Mouse (Mus musculus) ES-Bruce4 (cell line): ENCODE measurements around the gene Rab13. TPM values are rescaled to one million over a fixed set of nuclear protein-coding genes. Genes with fewer than 3 reads are reported as not detected.

Experiments
- H3K27ac ChIP-seq: 2 replicates; pipeline ENCODE4 v1.5.1; 2012; ENCODE audit warnings: low read length, inconsistent platforms; ENCODE audit not compliant: insufficient read depth
- H3K27me3 ChIP-seq: 2 replicates; pipeline ENCODE4 v1.6.1; 2012; ENCODE audit warnings: mild to moderate bottlenecking, low read length, inconsistent platforms; ENCODE audit not compliant: control insufficient read depth, poor library complexity, insufficient read depth, severe bottlenecking
- H3K36me3 ChIP-seq: 2 replicates; pipeline ENCODE4 v1.6.1; 2012; ENCODE audit warnings: inconsistent platforms, mild to moderate bottlenecking, low read length, moderate library complexity; ENCODE audit not compliant: control insufficient read depth, poor library complexity, insufficient read depth, severe bottlenecking
- H3K4me1 ChIP-seq: one replicate; pipeline ENCODE4 v1.8.1; 2011; ENCODE audit warnings: low read length; ENCODE audit not compliant: control insufficient read depth, insufficient read depth
- H3K4me3 ChIP-seq: 2 replicates; pipeline ENCODE4 v1.5.1; 2011; ENCODE audit warnings: low read depth, mild to moderate bottlenecking, low read length
- H3K9ac ChIP-seq: 2 replicates; pipeline ENCODE4 v1.6.1; 2012; ENCODE audit warnings: low read depth, mild to moderate bottlenecking, inconsistent platforms; ENCODE audit not compliant: poor library complexity, severe bottlenecking
- H3K9me3 ChIP-seq: replicated peaks from 2 replicates; pipeline ENCODE4 v1.6.1; 2012; ENCODE audit warnings: mild to moderate bottlenecking, low read length, inconsistent platforms; ENCODE audit not compliant: control insufficient read depth, poor library complexity, insufficient read depth, severe bottlenecking
- CTCF ChIP-seq: IDR thresholded peaks from one replicate; pipeline ENCODE4 v1.8.1; 2011; ENCODE audit warnings: low read depth, low read length
- EP300 ChIP-seq: IDR thresholded peaks from 2 replicates; pipeline ENCODE4 v1.6.1; 2011; ENCODE audit warnings: low read depth, low read length; ENCODE audit not compliant: insufficient read depth
- POLR2A ChIP-seq: IDR thresholded peaks from one replicate; pipeline ENCODE4 v1.8.1; 2011; ENCODE audit warnings: low read length; ENCODE audit not compliant: insufficient read depth
- polyA plus RNA-seq: library from polyadenylated mRNA; stranded (reverse); fragments of >200 nt; gene quantifications from 2 replicates; pipeline ENCODE4 v1.2.4, GENCODE M21; 2011; ENCODE audit warnings: low read depth; ENCODE audit not compliant: missing spikeins, insufficient read depth, insufficient read length

Rab13 gene
- polyA plus RNA-seq, result 8.0 and 12.4 TPM in 2 replicates

DNA sequence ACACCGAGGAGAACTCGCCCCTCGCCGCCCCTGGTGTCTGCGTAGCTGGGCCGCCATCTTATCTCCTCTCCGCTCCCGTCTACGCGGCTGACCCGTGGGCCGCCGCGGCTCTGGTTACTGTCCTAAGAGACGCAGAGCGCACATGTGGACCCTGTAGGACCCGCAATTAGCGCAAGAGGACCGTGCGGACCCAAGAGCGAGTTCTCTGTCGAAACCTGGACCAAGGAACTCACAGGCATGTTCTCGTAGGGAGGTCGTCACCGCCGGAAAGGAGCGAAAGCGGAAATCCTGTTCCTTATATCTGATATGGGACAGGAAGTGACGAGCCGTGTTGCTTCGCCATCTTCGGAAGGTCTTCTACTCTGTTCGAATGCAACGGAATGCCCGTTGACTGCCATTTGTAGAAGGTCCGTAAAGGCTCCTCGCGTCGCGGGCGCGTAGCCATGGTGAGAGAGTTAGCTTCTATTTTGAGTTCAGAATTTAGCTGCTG, at the start of gene Rab13, which contains the start of gene Rps27:
TSS of gene Rab13 (plus strand) at position 319 of the 490 bp plus-strand sequence.
TSS of gene Rps27 (minus strand) at position 275 of the 490 bp plus-strand sequence.
- Histone ChIP-seq H3K9me3 (no peaks in the 10 kb centered on the region), H3K9ac (peak within 1 kb of the TSS; percentile 93), H3K27ac (peak within 1 kb of the TSS; percentile 70), H3K4me1 (no peaks in the 10 kb centered on the region), H3K4me3 (peak within 1 kb of the TSS; percentile 93), H3K27me3 (no peaks in the 10 kb centered on the region), H3K36me3 (peaks cover 44% of the 10 kb centered on the region)
- TF ChIP-seq EP300 (no peak), POLR2A (peak; percentile 95)

DNA sequence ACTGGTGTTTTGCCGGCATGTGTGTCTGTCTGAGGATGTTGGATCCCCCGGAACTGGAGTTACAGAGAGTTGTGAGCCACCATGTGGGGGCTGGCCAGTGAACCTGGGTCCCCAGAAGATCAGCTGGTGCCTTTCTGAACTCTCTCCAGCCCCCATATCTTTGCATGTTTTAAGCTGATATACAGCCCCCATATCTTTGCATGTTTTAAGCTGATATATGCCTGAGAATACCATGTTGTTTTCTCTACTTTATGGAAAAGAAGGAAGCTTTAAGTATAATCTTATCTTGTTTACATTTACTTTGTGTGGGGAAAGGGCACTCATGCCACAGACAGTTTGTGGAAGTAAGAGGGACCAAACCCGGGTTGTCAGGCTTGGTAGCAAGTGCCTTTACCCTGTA, 33.9 kb upstream of the Rab13 start:
- no peaks in the 10 kb centered on the region for H3K4me1 ChIP-seq
- H3K27ac ChIP-seq, result no peak overlapping the region
- no peaks in the 10 kb centered on the region for H3K9me3 ChIP-seq
- no peaks in the 10 kb centered on the region for H3K36me3 ChIP-seq
- H3K9ac ChIP-seq, result no peak overlapping the region
- TF ChIP-seq CTCF, result no peak
- no peak for TF ChIP-seq EP300
- TF ChIP-seq POLR2A, result no peak
- no peak overlapping the region for H3K4me3 ChIP-seq
- H3K27me3 ChIP-seq, result no peaks in the 10 kb centered on the region

DNA sequence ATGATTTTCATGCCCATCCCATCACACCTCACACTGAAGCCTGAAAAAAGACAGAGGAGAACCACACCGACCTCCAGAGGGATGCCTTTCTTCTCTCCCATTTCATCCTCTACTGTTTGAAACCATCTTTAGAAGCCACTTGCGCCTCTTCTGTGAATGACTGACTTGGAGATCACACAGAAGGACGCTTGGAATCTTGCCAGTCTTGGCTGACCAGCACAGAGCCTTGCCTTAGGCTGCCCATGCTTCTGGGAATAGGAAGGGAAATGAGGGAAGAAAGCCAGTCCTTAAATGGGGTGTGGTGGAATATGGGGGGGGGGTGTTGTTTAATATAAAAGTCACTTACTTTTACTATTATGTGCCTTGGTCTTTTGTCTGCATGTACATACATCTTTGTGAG, 29.9 kb upstream of the Rab13 start:
- Histone ChIP-seq H3K9me3 (no peaks in the 10 kb centered on the region), H3K36me3 (no peaks in the 10 kb centered on the region), H3K4me3 (no peak overlapping the region), H3K27me3 (no peaks in the 10 kb centered on the region), H3K9ac (no peak overlapping the region), H3K4me1 (no peaks in the 10 kb centered on the region), H3K27ac (no peak overlapping the region)
- TF ChIP-seq EP300 (no peak), CTCF (no peak), POLR2A (no peak)

DNA sequence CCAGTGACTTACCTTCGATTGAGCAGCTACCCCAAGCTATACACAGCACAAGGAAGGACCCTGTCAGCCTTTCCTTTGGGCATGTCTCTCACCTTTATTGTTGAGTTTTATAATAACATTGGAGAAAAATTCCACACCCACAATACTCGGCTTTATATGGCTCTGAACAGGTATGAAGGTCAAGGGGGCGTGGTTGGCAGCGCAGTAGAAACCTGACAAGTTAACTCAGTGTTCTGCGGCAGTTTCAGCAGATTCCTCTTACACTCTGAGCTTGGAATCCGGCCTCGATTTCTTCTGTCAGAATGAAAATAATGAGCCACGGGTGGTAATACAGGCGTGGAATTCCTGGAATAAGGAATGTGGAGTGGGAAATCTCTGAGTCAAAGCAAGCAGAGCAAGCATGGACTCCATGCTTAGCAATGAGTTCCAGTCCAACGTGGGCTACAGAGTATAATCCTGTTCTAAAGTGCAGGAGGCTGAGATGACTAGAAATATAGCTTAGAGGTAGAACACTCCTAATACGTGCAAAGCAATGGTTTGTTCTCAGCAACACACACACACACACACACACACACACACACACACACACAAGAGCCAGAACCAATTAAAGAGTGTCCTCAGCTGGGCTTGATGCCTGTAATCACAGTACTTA, 22.5 kb upstream of the Rab13 start:
- no peaks in the 10 kb centered on the region for H3K4me1 ChIP-seq

DNA sequence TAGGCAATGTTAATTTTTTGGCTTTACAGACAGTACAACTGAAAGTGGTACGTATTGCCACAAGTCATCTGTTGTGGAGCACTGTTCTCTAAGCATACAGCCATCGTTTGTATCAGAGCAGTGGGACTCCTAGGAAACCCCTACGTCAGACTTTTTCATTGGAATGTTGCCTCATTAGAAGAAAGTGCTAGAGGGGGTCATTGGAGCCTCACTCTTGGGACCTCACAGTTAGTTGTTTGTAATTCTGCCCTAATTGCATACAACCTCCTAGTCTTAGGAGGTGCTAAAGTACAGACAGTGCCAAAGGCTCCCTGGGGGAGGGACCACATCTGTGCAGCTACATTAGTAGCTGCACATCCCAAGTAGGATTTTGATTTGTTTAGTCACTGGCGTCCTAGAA, 18.7 kb upstream of the Rab13 start:
- H3K27ac ChIP-seq, result no peak overlapping the region
- no peaks in the 10 kb centered on the region for H3K9me3 ChIP-seq
- no peak for TF ChIP-seq EP300
- H3K36me3 ChIP-seq, result no peaks in the 10 kb centered on the region
- H3K4me1 ChIP-seq, result no peaks in the 10 kb centered on the region
- no peak overlapping the region for H3K9ac ChIP-seq
- no peaks in the 10 kb centered on the region for H3K27me3 ChIP-seq
- H3K4me3 ChIP-seq, result no peak overlapping the region

More for the DNA sequence above, 22.5 kb upstream of the Rab13 start:
- no peak overlapping the region for H3K27ac ChIP-seq
- TF ChIP-seq POLR2A (no peak), CTCF (no peak), EP300 (no peak)
- no peaks in the 10 kb centered on the region for H3K36me3 ChIP-seq
- no peak overlapping the region for H3K4me3 ChIP-seq
- H3K27me3 ChIP-seq, result no peaks in the 10 kb centered on the region
- no peaks in the 10 kb centered on the region for H3K9me3 ChIP-seq
- no peak overlapping the region for H3K9ac ChIP-seq

DNA sequence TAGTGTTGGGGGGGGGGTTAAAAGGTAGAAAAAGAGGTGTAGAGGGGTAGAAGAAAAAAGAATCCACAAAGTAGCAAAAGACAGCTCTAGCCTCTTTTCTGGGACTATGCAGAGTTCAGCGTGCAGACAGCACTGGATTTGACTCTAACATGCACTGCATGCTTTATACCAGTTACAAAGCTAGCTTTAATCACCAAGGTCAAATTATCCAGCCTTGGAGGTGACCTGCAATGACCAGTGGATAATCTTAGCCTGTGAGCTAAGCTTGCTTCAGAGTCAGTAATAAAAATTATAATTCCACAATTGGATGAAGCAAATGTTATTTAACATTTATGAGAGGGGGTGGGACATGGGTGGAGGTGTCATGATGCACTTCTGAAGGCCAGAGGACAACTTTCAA, 17.9 kb upstream of the Rab13 start:
- Histone ChIP-seq H3K9me3 (no peaks in the 10 kb centered on the region), H3K36me3 (no peaks in the 10 kb centered on the region), H3K4me1 (no peaks in the 10 kb centered on the region), H3K27me3 (no peaks in the 10 kb centered on the region), H3K4me3 (no peak overlapping the region), H3K27ac (no peak overlapping the region), H3K9ac (no peak overlapping the region)
- TF ChIP-seq CTCF (no peak), EP300 (no peak), POLR2A (no peak)
